Mouse (Mus musculus): ENCODE results near the gene Gpr4. TPM values are rescaled to one million over a fixed set of nuclear protein-coding genes. Genes with fewer than 3 reads are reported as not detected.

The Gpr4 gene
- total RNA-seq, 4 experiments from 2014 or later = 1.3 to 2.7 (median 1.8) TPM

- no peak for DNase-seq (ENCODE audit: low spot score in 2 of 2)
Measured at GRCm38 (mm10) chr7:19194676-19195075, 17.7 kb upstream of the Gpr4 start.

GRCm38 (mm10) chr7:19196676-19197075, 15.7 kb upstream of the Gpr4 start:
- DNase-seq (ENCODE audit: low spot score in 2 of 2) = no peak

- DNase-seq (ENCODE audit: low spot score in 2 of 2) = no peak
Measured at GRCm38 (mm10) chr7:19197985-19198384, 14.4 kb upstream of the Gpr4 start.

- DNase-seq (ENCODE audit: low spot score in 2 of 2) = no peak
Measured at GRCm38 (mm10) chr7:19201660-19202059, 10.7 kb upstream of the Gpr4 start.

- DNase-seq (ENCODE audit: low spot score in 2 of 2) = no peak
Measured at GRCm38 (mm10) chr7:19202065-19202850, 10.1 kb upstream of the Gpr4 start.

- no peak for DNase-seq (ENCODE audit: low spot score in 2 of 2)
Measured at GRCm38 (mm10) chr7:19208201-19208910, 4.0 kb upstream of the Gpr4 start.

GRCm38 (mm10) chr7:19208944-19209472, 3.3 kb upstream of the Gpr4 start:
- peak in 1 of 2 experiments; percentile 33 for DNase-seq (ENCODE audit: low spot score in 2 of 2)

- no peak for DNase-seq (ENCODE audit: low spot score in 2 of 2)
Measured at GRCm38 (mm10) chr7:19209494-19209893, 2.8 kb upstream of the Gpr4 start.

GRCm38 (mm10) chr7:19210010-19210409, 2.3 kb upstream of the Gpr4 start:
- DNase-seq (ENCODE audit: low spot score in 2 of 2) = no peak

GRCm38 (mm10) chr7:19211041-19211675, 1.2 kb upstream of the Gpr4 start:
- DNase-seq (ENCODE audit: low spot score in 2 of 2) = no peak

- no peak for DNase-seq (ENCODE audit: low spot score in 2 of 2)
Measured at GRCm38 (mm10) chr7:19213385-19213784, 1.0 kb downstream of the Gpr4 start.

GRCm38 (mm10) chr7:19214369-19214768, 2.0 kb downstream of the Gpr4 start:
- DNase-seq (ENCODE audit: low spot score in 2 of 2) = no peak

- DNase-seq (ENCODE audit: low spot score in 2 of 2) = no peak
Measured at GRCm38 (mm10) chr7:19214940-19215339, 2.6 kb downstream of the Gpr4 start.

- no peak for DNase-seq (ENCODE audit: low spot score in 2 of 2)
Measured at GRCm38 (mm10) chr7:19217492-19217891, 5.2 kb downstream of the Gpr4 start.

- DNase-seq (ENCODE audit: low spot score in 2 of 2) = no peak
Measured at GRCm38 (mm10) chr7:19217944-19218343, 5.6 kb downstream of the Gpr4 start.

GRCm38 (mm10) chr7:19220061-19220460, 7.7 kb downstream of the Gpr4 start:
- no peak for DNase-seq (ENCODE audit: low spot score in 2 of 2)

GRCm38 (mm10) chr7:19222189-19222588, 9.9 kb downstream of the Gpr4 start:
- DNase-seq (ENCODE audit: low spot score in 2 of 2) = no peak

- DNase-seq (ENCODE audit: low spot score in 2 of 2) = no peak
Measured at GRCm38 (mm10) chr7:19222875-19223274, 10.5 kb downstream of the Gpr4 start.

- DNase-seq (ENCODE audit: low spot score in 2 of 2) = no peak
Measured at GRCm38 (mm10) chr7:19224933-19225332, 12.6 kb downstream of the Gpr4 start.

- peak; percentile 23 to 42 for DNase-seq (ENCODE audit: low spot score in 2 of 2)
Measured at GRCm38 (mm10) chr7:19226817-19227797, 14.8 kb downstream of the Gpr4 start.

All from layer of hippocampus, adult 8-10 months (tissue).